Mouse (Mus musculus): ENCODE data around the gene Nanog.
"Not testable (repeated sequence)": the region's sequence is repeated elsewhere in the genome, so short reads cannot be mapped to it uniquely, and the experiment has no call there.

Gene Nanog

GRCm38 (mm10) chr6:122707036-122707800 lies at the start of gene Nanog:
Gene Nanog (plus strand): TSS chr6:122707489.
- DNase-seq: no peak

GRCm38 (mm10) chr6:122657630-122658029 lies 49.7 kb upstream of the Nanog start:
- no peak for DNase-seq

GRCm38 (mm10) chr6:122659567-122659966 lies 47.7 kb upstream of the Nanog start:
- DNase-seq: no peak

GRCm38 (mm10) chr6:122660601-122661379 lies 46.5 kb upstream of the Nanog start:
- peak; percentile 21 for DNase-seq

GRCm38 (mm10) chr6:122662551-122663264 lies 44.6 kb upstream of the Nanog start:
- DNase-seq: no peak

- no peak for DNase-seq
Measured at GRCm38 (mm10) chr6:122663596-122664206, 43.6 kb upstream of the Nanog start.

- DNase-seq: no peak
Measured at GRCm38 (mm10) chr6:122665866-122666265, 41.4 kb upstream of the Nanog start.

- DNase-seq: no peak
Measured at GRCm38 (mm10) chr6:122667715-122668114, 39.6 kb upstream of the Nanog start.

- DNase-seq: no peak
Measured at GRCm38 (mm10) chr6:122668823-122669222, 38.5 kb upstream of the Nanog start.

GRCm38 (mm10) chr6:122669406-122670200 lies 37.7 kb upstream of the Nanog start:
- peak; percentile 96 for DNase-seq

- peak; percentile 15 for DNase-seq
Measured at GRCm38 (mm10) chr6:122670201-122670551, 37.1 kb upstream of the Nanog start.

GRCm38 (mm10) chr6:122670841-122671240 lies 36.4 kb upstream of the Nanog start:
- DNase-seq: no peak

- DNase-seq: no peak
Measured at GRCm38 (mm10) chr6:122672746-122673145, 34.5 kb upstream of the Nanog start.

- DNase-seq: no peak
Measured at GRCm38 (mm10) chr6:122682646-122683045, 24.6 kb upstream of the Nanog start.

GRCm38 (mm10) chr6:122686709-122687108 lies 20.6 kb upstream of the Nanog start:
- no peak for DNase-seq

- DNase-seq: no peak
Measured at GRCm38 (mm10) chr6:122689411-122690055, 17.8 kb upstream of the Nanog start.

GRCm38 (mm10) chr6:122690082-122690481 lies 17.2 kb upstream of the Nanog start:
- no peak for DNase-seq

GRCm38 (mm10) chr6:122695398-122695797 lies 11.9 kb upstream of the Nanog start:
- DNase-seq: no peak

- not testable (repeated sequence) for DNase-seq
Measured at GRCm38 (mm10) chr6:122699628-122700027, 7.7 kb upstream of the Nanog start.

- no peak for DNase-seq
Measured at GRCm38 (mm10) chr6:122701816-122702215, 5.5 kb upstream of the Nanog start.

- no peak for DNase-seq
Measured at GRCm38 (mm10) chr6:122702480-122703124, 4.7 kb upstream of the Nanog start.
